Mouse (Mus musculus) G1E (cell line): ENCODE results near the gene Zfp184.

Experiments used
- CTCF ChIP-seq: IDR thresholded peaks from 2 replicates; pipeline ENCODE4 v1.5.1; 2012; ENCODE audit warnings: low read depth, low read length, inconsistent platforms, mixed read lengths
- GATA1 ChIP-seq: IDR thresholded peaks from 2 replicates; pipeline ENCODE4 v1.6.1; 2012; ENCODE audit warnings: borderline replicate concordance, low read length, inconsistent platforms, mixed read lengths
- GATA2 ChIP-seq: IDR thresholded peaks from 2 replicates; pipeline ENCODE4 v1.6.1; 2012; ENCODE audit warnings: low read depth, low read length, inconsistent platforms, borderline replicate concordance

- TF ChIP-seq CTCF (no peak), GATA2 (no peak), GATA1 (no peak)
These were observed 335 bp upstream of the Zfp184 start for GRCm38 (mm10) chr13:21944592-21944925.
